Mouse (Mus musculus) hindbrain, embryonic 13.5 days (tissue): ENCODE data around the gene Taf9. TPM values are rescaled to one million over a fixed set of nuclear protein-coding genes. Genes with fewer than 3 reads are reported as not detected.

ENCODE experiments used
- ATAC-seq: fragments of 200-750 bp; cut with Nextera tagmentation; 2 replicates; pipeline ENCODE4 v1.8.0; 2017; ENCODE audit warnings: moderate TSS enrichment; ENCODE audit not compliant: low FRiP score
- H3K27ac ChIP-seq: fragments of 300-500 bp; sonication (generic); 2 replicates; pipeline ENCODE4 v1.5.1; 2015; ENCODE audit warnings: inconsistent platforms, mild to moderate bottlenecking, moderate library complexity
- H3K27me3 ChIP-seq: fragments of 300-500 bp; sonication (generic); 2 replicates; pipeline ENCODE4 v1.6.1; 2015; ENCODE audit warnings: mild to moderate bottlenecking, inconsistent platforms
- H3K36me3 ChIP-seq: fragments of 300-500 bp; sonication (generic); 2 replicates; pipeline ENCODE4 v1.6.1; 2015; ENCODE audit warnings: mild to moderate bottlenecking, inconsistent platforms
- H3K4me1 ChIP-seq: fragments of 300-500 bp; sonication (generic); replicated peaks from 2 replicates; pipeline ENCODE4 v1.6.1; 2015; ENCODE audit warnings: inconsistent platforms
- H3K4me2 ChIP-seq: fragments of 300-500 bp; sonication (generic); 2 replicates; pipeline ENCODE4 v1.6.1; 2015; ENCODE audit warnings: inconsistent platforms, mild to moderate bottlenecking, moderate library complexity
- H3K4me3 ChIP-seq: fragments of 300-500 bp; sonication (generic); 2 replicates; pipeline ENCODE4 v1.5.1; 2015; ENCODE audit warnings: mild to moderate bottlenecking, inconsistent platforms
- H3K9ac ChIP-seq: fragments of 300-500 bp; sonication (generic); 2 replicates; pipeline ENCODE4 v1.6.1; 2015; ENCODE audit warnings: mild to moderate bottlenecking, inconsistent platforms
- H3K9me3 ChIP-seq: fragments of 300-500 bp; sonication (generic); 2 replicates; pipeline ENCODE4 v1.6.1; 2016; ENCODE audit warnings: inconsistent platforms
- WGBS: fragments of 180-500 bp; shearing (Covaris S2); methylation state at CpG from one replicate; pipeline ENCODE4 v1.1.7; 2015; 5-methylcytosine and 5-hydroxymethylcytosine counted together
- polyA plus RNA-seq: library from polyadenylated mRNA; unstranded; fragments of >200 nt; fragmentation: Nextera tagmentation; extraction: Ambion mirVana; gene quantifications from 2 replicates; pipeline ENCODE4 v1.2.1, GENCODE M21; 2015

Taf9 gene
- polyA plus RNA-seq, result 21.2 and 28.6 TPM in 2 replicates

DNA sequence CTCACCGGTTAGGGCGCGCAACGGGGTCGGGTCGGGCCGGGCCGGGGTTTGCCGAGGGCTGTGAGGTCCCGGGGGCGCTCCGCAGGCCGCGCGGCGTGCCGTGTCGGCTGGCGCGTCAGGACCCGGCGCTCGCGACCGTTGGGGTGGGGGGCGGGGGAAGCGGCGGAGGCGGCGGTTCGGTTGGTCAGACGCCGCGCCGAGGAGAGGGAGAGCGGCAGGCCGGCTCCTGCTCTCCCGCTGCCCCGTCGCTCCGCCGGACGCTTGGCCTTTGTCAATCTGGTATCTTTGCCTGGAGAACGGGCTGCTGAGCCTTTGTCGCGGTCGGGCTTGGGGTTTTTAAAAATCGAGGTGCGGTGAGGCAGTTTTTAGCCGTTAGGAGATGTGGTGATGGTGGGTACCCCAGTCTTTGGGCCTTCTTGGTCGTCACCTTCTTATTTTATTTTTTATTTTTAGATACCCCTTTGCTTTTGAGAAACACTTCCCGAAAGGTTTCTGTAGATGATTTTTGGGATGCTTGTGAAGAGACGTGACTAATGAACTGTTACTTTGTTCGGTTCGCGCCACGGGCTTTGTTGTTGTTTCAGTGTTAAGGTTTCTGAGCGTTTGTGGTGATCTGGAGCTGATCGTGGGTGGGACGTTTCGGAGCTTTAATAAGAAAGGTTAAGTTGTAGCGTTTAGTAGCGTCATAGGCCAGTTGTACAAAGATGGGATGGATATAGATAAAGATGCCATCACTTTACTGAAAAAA is at the start of gene Taf9:
TSS of gene Taf9 (plus strand) at position 141 of the 748 bp plus-strand sequence.
- Histone ChIP-seq H3K27ac (peak within 1 kb of the TSS; percentile 97), H3K4me1 (peaks cover 12% of the 10 kb centered on the region), H3K9me3 (no peaks in the 10 kb centered on the region), H3K4me3 (peak within 1 kb of the TSS; percentile 93), H3K9ac (peak within 1 kb of the TSS; percentile 94), H3K4me2 (peak within 1 kb of the TSS; percentile 89), H3K27me3 (no peaks in the 10 kb centered on the region), H3K36me3 (peaks cover 17% of the 10 kb centered on the region)
- under 1% methylated on average over 43 of the region's 63 CpGs for WGBS
- ATAC-seq, result no peak

DNA sequence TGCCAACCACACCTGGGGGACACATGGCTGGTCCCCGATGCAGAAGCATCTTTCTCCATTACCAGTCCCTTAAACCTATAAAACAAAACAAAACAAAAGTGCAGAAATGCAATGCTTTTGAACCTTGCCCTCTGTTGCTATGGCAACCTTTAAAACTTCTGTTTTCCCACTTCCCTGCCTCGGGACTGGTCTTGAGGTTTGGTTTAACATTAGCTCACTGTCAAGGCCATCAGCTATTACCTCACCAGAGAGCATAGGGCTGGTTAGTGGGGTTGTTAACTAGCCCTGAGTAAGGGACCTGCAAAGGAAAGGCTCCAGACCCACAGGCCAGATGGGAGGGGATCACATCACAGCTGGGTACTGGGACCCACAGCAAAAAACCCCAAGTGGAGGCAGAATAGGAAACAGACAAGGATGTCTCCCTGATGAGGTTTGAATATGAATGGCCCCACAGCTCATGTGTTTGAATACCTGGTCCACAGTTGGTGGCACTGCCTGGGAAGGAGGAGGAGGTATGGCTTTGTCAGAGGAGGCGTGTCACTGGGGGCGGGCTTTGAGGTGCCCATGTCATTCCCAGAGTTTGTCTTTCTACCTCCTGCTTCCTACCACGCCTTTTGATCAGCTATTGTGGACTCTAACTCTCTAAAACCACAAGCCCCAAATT is 49.0 kb upstream of the Taf9 start:
- no peak overlapping the region for H3K9ac ChIP-seq
- H3K27ac ChIP-seq, result no peak overlapping the region

DNA sequence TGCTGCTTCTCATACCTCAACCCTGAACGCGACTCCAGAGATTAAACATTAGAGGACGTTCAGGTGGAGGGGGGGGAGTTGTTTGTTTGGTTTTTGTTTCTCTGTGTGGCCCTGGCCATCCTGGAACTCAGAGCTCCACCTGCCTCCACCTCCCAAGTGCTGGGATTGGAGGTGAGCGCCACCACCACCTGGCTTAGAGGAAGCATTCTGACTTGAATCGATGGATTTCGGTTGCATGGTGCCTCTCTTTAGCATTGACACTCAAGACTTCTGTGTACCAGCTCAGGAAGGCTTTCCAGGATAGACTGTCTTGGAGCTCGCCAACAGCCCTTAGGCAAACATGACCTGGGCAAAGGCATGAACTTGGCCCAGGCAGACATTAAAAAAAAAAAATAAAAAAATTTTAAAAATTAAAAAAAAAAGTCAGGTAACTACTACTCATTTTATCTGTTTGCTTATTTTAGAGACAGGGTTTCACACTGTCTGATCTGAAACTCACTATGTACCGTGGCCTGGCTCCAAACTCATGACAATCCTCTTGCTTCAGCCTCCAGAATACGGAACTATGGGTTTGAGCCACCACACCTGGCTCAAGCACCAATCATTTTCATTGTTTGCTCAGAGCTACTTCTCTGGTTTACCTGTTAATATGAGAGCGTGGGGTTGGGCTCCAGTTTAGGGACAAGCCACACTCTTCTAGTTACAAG is 48.2 kb upstream of the Taf9 start:
- H3K27me3 ChIP-seq, result no peaks in the 10 kb centered on the region
- H3K36me3 ChIP-seq, result 0 out of 2 replicates have a peak, but pooled peaks cover 3% of the 10 kb centered on the region
- H3K4me2 ChIP-seq, result no peak overlapping the region
- H3K4me1 ChIP-seq, result no peaks in the 10 kb centered on the region
- ATAC-seq, result no peak
- H3K9me3 ChIP-seq, result no peaks in the 10 kb centered on the region
- H3K27ac ChIP-seq, result no peak overlapping the region
- WGBS, result 86% methylated on average over 10 of the region's 10 CpGs
- H3K9ac ChIP-seq, result no peak overlapping the region
- H3K4me3 ChIP-seq, result no peak overlapping the region

More for the DNA sequence above, 49.0 kb upstream of the Taf9 start:
- ATAC-seq, result no peak
- H3K4me2 ChIP-seq, result no peak overlapping the region
- H3K27me3 ChIP-seq, result no peaks in the 10 kb centered on the region
- no peak overlapping the region for H3K4me3 ChIP-seq
- no peaks in the 10 kb centered on the region for H3K36me3 ChIP-seq
- no peaks in the 10 kb centered on the region for H3K4me1 ChIP-seq
- WGBS, result 60% methylated on average over 5 of the region's 5 CpGs
- no peaks in the 10 kb centered on the region for H3K9me3 ChIP-seq

DNA sequence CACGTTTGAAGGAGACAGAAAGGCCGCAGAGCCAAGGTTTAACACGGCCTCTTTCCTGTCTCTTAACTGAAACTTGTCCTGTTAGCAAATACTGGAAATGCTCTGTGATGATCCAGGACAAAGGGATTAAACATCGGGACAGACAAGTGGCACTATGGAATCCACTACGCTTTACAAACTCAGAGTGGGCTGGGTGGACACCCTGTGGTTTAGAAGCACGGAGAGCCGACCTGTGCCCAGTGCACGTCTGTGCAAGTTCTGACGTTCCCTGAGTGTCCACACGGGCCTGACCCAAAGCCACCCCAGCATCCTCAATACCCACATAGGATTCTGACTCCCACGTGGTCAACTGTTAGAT is 47.7 kb upstream of the Taf9 start:
- no peaks in the 10 kb centered on the region for H3K4me1 ChIP-seq
- no peaks in the 10 kb centered on the region for H3K9me3 ChIP-seq
- no peak overlapping the region for H3K9ac ChIP-seq
- no peaks in the 10 kb centered on the region for H3K27me3 ChIP-seq
- no peak overlapping the region for H3K4me3 ChIP-seq
- ATAC-seq, result no peak
- H3K4me2 ChIP-seq, result no peak overlapping the region
- WGBS, result 92% methylated on average over 11 of the region's 11 CpGs
- H3K36me3 ChIP-seq, result 0 out of 2 replicates have a peak, but pooled peaks cover 3% of the 10 kb centered on the region
- H3K27ac ChIP-seq, result no peak overlapping the region

DNA sequence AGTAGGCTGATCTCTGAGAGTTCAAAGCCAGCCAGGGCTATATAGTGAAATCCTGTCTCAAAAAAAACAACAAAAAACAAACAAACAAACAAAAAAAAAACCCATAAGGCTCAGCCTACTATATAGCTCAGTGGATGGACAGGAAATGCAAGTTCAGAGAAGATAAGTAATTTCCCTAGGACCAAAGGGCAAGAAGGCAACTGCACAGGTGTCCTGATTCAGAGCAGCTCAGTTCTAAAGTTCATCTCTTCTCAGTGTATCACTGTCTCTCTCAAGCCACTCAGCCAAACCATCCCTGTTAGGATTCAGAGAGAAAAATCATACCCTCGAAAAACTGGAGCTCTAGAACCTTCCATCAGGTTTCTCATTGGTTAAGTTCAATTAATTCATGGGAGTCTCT is 45.5 kb upstream of the Taf9 start:
- 74% methylated on average over 1 of the region's 1 CpGs for WGBS
- Histone ChIP-seq H3K9me3 (no peaks in the 10 kb centered on the region), H3K9ac (no peak overlapping the region)

DNA sequence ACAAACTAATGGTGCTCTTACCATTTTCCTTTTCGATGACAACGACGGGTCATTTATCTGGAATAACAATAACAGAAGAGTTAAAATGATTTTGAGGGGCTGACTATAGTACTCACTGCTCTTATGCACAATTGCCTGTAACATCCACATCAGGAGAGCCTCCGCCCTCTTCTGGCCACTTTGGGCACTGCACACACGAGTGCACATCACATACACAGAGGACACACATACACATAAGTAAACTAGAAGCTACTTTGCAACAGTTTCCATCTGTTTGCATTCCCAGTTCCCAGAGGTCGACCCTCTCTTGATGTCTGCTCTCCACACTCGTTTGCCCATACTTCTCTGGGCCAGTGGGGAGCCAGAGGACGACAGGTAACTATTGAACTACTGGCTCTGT is 43.6 kb upstream of the Taf9 start:
- no peaks in the 10 kb centered on the region for H3K4me1 ChIP-seq
- H3K27ac ChIP-seq, result no peak overlapping the region
- H3K27me3 ChIP-seq, result no peaks in the 10 kb centered on the region
- H3K9ac ChIP-seq, result no peak overlapping the region
- peaks cover 14% of the 10 kb centered on the region for H3K36me3 ChIP-seq
- H3K4me2 ChIP-seq, result no peak overlapping the region
- WGBS, result 92% methylated on average over 8 of the region's 8 CpGs
- no peak overlapping the region for H3K4me3 ChIP-seq
- no peak for ATAC-seq
- no peaks in the 10 kb centered on the region for H3K9me3 ChIP-seq

More for the DNA sequence above, 45.5 kb upstream of the Taf9 start:
- Histone ChIP-seq H3K27ac (no peak overlapping the region), H3K4me2 (no peak overlapping the region), H3K36me3 (0 out of 2 replicates have a peak, but pooled peaks cover 3% of the 10 kb centered on the region), H3K27me3 (no peaks in the 10 kb centered on the region), H3K4me1 (no peaks in the 10 kb centered on the region), H3K4me3 (no peak overlapping the region)
- no peak for ATAC-seq

DNA sequence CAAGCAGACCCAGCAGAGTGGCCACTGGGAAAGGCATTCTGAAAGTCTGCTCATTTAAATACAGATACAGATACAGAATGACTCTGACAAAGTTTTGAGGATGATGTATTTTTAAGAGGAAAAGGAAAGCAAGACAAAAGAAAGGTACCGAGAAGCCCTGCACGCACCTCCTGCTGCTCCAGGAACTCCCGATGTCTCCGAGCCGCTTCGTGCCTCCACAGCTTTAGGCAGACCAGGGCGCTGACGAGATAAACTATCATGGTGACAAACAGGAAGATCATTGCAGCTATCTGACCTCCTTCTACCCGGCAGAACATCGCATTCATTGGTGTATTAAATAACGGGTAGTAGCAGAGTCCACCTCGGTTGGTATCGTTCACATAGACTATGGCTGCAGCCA is 40.1 kb upstream of the Taf9 start:
- Histone ChIP-seq H3K27me3 (peaks cover 6% of the 10 kb centered on the region), H3K4me3 (no peak overlapping the region), H3K4me1 (peaks cover 2% of the 10 kb centered on the region), H3K36me3 (peaks cover 14% of the 10 kb centered on the region), H3K9ac (no peak overlapping the region), H3K9me3 (no peaks in the 10 kb centered on the region), H3K27ac (no peak overlapping the region), H3K4me2 (no peak overlapping the region)
- no peak for ATAC-seq
- 95% methylated on average over 13 of the region's 13 CpGs for WGBS

DNA sequence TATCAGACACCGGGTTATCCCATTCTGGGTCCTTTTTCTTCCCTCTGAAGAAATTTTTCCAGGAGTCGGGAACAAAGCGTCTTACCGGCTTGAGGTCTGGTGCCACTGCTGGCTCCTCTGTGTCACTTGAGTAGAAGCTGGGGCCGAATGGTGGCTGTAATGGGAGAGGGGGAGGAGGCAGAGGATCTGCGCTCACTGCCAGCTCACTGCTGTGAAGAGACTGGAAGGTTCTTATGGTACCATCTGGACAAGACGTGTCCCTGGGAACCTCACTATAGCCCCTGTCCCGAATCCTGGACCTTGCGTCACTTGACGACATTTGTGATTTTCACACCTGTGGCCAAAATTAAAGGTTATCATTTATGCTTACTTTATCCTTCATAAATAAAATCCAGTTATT is 39.1 kb upstream of the Taf9 start:
- Histone ChIP-seq H3K36me3 (peaks cover 14% of the 10 kb centered on the region), H3K27me3 (peaks cover 14% of the 10 kb centered on the region), H3K9ac (no peak overlapping the region), H3K9me3 (no peaks in the 10 kb centered on the region), H3K27ac (no peak overlapping the region), H3K4me2 (no peak overlapping the region), H3K4me1 (peaks cover 9% of the 10 kb centered on the region), H3K4me3 (no peak overlapping the region)
- WGBS, result 92% methylated on average over 10 of the region's 10 CpGs
- no peak for ATAC-seq

DNA sequence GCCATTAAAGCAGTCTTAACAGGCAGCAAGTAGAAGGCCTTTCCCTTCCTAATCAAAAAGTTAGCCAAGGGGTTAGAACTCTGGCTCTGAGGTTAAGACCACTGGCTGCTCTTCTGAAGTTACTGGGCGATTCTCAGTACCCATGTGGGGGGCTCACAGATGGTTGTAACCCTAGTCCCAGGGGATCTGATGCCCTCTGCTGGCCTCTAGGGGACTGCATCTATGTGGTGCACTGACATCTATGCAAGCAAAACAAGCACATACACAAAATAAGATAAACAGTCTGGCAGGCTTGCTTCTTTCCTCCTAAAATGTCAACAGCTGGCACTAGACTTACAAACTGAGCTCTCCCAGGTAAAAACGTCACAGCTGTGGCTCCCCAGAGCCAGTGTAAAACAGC is 38.5 kb upstream of the Taf9 start:
- WGBS, result 68% methylated on average over 2 of the region's 2 CpGs
- no peak overlapping the region for H3K9ac ChIP-seq
- no peak overlapping the region for H3K27ac ChIP-seq
- no peak overlapping the region for H3K4me3 ChIP-seq
- no peak overlapping the region for H3K4me2 ChIP-seq
- H3K4me1 ChIP-seq, result peaks cover 9% of the 10 kb centered on the region
- H3K9me3 ChIP-seq, result no peaks in the 10 kb centered on the region
- no peak for ATAC-seq
- H3K36me3 ChIP-seq, result peaks cover 18% of the 10 kb centered on the region
- H3K27me3 ChIP-seq, result peaks cover 20% of the 10 kb centered on the region

DNA sequence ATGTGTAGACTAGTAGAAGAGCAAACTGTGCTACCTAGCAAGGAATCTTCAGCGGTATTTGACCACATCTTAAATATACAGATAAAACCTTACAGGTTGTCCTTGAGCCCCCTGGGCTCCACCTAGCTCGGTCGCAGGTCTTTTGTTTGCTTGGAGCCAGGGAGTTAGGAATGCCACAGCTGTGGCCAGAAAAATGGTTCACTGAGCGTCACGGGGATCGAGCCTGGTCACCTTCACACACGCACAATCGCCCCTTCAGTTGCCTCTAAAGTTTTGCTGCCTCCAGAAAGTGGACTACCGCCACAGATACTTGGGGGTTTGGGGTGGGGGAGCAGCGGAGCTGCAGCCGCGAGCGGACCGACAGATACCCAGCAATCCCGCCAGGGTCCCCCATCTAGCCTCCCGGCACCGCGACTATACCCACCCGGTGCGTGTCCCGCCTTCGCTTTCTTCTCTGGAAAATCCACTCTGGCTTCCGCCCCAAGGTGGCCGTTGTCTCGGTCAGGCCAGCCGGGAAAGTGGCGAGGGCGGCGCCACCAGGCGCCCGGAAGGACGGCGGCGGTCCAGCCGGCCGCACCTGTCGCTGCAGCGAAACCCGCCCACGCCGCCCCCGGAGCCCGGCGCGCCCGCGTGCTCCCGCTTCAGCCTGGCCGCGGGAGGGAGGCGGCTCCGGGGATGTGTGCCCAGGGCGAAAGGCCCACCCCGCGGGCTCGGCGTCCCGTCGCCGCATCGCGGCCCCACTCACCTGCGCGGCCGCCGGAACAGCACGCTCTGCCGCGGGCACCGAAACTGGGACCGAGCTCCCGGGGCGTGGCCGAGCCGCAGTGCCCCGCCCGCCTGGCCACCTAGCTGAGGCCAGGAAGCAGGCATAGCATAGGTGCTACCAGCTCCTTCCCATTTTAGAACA is 34.9 kb upstream of the Taf9 start, which contains the start of gene Marveld2:
TSS of gene Marveld2 (minus strand) at position 791 of the 907 bp plus-strand sequence.
- Histone ChIP-seq H3K4me3 (peak within 1 kb of the TSS; percentile 58), H3K27ac (no peak within 1 kb of the TSS), H3K4me1 (peaks cover 9% of the 10 kb centered on the region), H3K9me3 (no peaks in the 10 kb centered on the region), H3K27me3 (peaks cover 28% of the 10 kb centered on the region), H3K36me3 (peaks cover 40% of the 10 kb centered on the region), H3K9ac (peak within 1 kb of the TSS; percentile 75), H3K4me2 (peak within 1 kb of the TSS; percentile 82)
- 3% methylated on average over 65 of the region's 77 CpGs for WGBS
- ATAC-seq, result peak; percentile 72

DNA sequence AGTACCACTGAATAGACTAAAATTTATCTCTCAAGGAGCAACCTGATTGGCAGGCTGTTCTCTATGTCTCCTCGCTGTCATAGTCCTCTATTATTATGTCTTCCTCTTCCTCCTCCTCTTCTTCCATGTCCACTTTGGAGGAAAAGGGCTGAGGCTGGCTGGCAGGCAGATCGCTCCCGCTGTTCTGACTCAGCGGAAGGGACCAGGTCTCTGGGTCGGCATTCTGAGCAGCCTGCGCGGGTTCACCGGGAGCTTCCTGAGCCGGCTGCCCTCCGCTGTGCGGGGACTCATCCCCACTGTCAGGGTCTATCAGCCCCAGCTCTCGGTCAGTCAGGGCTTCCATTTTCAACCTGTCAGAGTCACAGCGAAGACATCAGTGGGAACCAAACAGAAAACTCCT is 33.8 kb upstream of the Taf9 start:
- WGBS, result 83% methylated on average over 13 of the region's 13 CpGs
- Histone ChIP-seq H3K9me3 (no peaks in the 10 kb centered on the region), H3K27ac (no peak overlapping the region), H3K9ac (no peak overlapping the region), H3K36me3 (peaks cover 41% of the 10 kb centered on the region), H3K27me3 (peaks cover 28% of the 10 kb centered on the region), H3K4me1 (peaks cover 9% of the 10 kb centered on the region), H3K4me2 (no peak overlapping the region), H3K4me3 (no peak overlapping the region)
- no peak for ATAC-seq
